Mouse (Mus musculus) layer of hippocampus, adult 8-10 months (tissue): ENCODE results near the gene Fbxo30. TPM values are rescaled to one million over a fixed set of nuclear protein-coding genes. Genes with fewer than 3 reads are reported as not detected.
"Not testable (repeated sequence)": the region's sequence is repeated elsewhere in the genome, so short reads cannot be mapped to it uniquely, and the experiment has no call there.

Source experiments
- DNase-seq, 2 experiments: peaks; one replicate each; pipeline ENCODE4 v3.0.0; 2022; ENCODE audit warnings: low spot score in 2 of 2
- total RNA-seq, 4 experiments: library from RNA; stranded (reverse); gene quantifications; 2 replicates each; pipeline ENCODE4 v1.2.4; 2022

Gene Fbxo30
- total RNA-seq: 10 to 100 TPM; 10.3 to 12.6 (median 11.0) TPM

- peak; percentile 85 for DNase-seq
Measured at GRCm38 (mm10) chr10:11280578-11281463, at the start of gene Fbxo30. TSS of gene Fbxo30 (plus strand) at chr10:11281330.

DNA sequence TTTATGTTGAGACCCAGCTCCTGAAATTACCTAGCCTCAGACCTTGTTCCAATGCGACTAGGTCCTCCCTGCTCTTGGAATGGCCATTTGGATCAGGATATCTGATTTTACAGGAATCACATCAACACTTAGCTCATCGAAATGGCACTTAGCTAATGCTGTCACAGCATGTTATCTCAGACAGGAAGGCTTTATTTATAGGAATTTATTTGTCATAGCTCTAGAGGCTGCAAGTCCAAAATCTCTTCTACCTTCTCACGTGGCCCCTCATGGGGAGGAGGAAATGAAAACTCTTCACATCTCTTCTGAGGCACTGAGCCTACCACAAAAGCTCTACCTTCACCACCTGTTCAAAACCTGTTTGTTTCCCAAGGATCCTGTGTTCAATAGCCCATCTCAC is 47.9 kb upstream of the Fbxo30 start:
- no peak for DNase-seq

- not testable (repeated sequence) for DNase-seq
Measured at GRCm38 (mm10) chr10:11242988-11243387, 38.1 kb upstream of the Fbxo30 start.

- DNase-seq: no peak
Measured at GRCm38 (mm10) chr10:11248210-11248609, 32.9 kb upstream of the Fbxo30 start.

DNA sequence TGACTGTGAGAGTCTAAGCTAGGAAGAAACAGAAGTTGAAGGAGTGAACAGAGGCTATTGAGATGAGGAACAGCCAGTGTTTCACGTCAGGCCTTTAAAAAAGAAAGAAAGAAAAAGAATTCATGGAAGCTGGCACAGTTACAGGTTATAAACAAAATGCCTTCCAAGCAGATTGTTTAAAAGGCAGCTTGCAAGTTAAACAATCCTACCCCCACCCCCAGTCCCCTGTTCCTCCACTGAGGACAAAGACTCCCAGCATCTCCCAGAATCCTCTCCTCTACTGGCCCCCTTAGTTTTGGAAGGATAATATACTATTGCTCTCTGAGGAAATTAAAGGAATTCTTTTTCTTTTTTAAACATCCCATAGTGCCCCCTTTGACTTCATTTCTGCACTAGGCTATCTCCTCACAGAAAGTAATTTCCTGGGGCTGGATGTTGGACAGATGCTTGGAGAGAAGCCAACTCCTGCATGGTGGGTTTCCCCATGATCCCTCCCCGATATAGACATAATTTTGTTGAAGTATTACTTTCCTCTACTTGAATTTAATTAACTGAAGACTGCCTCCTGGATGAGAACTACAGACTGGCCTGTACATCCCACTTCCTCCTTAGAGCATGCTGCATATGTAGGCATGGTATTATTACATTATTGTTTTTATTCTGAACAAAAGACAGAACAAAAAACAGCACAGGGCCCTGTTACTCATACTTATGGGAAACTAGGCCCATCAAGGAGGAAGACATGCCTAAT is 30.7 kb upstream of the Fbxo30 start:
- no peak for DNase-seq

GRCm38 (mm10) chr10:11253581-11253980 is 27.5 kb upstream of the Fbxo30 start:
- not testable (repeated sequence) for DNase-seq

- no peak for DNase-seq
Measured at GRCm38 (mm10) chr10:11260119-11260518, 21.0 kb upstream of the Fbxo30 start.

DNA sequence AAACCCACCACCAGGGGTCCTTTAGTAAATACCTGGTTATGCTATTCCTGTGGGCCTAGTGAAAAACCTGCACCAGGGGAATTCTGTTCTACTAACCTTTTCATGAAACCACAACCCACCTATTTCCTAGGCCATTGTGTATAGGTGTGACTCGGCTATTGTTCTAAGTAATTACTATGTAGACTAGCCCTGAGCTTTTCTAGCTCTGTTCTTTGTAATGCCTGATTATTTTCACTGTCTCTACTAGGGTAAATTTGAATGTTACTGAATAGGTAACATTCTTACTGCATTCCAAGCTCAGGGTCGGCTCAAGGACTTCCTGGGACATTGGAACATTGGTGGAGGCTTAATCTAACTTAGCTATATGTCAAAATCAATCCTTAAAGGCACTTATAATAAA is 18.8 kb upstream of the Fbxo30 start:
- not testable (repeated sequence) for DNase-seq

GRCm38 (mm10) chr10:11263795-11264194 is 17.3 kb upstream of the Fbxo30 start:
- DNase-seq: not testable (repeated sequence)

DNA sequence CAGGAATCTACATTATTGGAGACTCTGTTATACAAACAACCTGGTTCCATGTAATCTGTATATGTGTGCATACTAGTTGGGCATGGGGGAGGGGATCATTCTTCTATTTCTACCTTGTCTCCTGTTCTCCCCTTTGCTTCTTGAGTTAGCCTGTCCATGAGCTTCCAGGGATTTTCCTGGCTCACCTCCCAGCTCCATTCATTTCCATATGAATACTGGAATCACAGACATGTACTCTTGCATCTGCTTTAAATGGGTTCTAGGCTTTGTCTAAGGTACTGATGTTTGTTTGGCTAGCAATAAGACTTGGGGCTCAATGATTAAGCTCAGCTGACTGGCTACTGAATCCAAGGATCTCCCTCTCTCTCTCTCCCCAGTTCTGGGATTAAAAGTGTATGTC is 12.0 kb upstream of the Fbxo30 start:
- no peak for DNase-seq

DNA sequence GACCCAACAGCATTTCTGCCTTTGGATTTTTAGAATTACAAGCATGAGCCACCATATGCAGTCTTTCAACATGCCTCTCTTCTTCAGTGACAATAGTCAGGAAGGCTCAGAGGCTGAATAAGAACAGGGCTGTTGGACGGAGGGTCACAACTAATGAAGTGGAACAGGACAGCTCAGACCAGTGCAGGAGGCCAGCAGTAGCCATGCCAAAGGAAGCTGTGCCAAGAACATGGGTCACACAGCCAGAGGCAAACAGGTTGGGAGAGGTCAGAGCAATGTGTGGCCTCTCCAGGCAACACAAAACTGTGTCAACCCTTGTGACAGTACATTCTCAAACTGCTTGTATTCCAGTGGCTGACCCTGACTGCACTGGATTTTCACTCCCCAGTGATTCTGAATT is 6.7 kb upstream of the Fbxo30 start:
- DNase-seq: no peak

- no peak for DNase-seq
Measured at GRCm38 (mm10) chr10:11280235-11280577, 924 bp upstream of the Fbxo30 start.

DNA sequence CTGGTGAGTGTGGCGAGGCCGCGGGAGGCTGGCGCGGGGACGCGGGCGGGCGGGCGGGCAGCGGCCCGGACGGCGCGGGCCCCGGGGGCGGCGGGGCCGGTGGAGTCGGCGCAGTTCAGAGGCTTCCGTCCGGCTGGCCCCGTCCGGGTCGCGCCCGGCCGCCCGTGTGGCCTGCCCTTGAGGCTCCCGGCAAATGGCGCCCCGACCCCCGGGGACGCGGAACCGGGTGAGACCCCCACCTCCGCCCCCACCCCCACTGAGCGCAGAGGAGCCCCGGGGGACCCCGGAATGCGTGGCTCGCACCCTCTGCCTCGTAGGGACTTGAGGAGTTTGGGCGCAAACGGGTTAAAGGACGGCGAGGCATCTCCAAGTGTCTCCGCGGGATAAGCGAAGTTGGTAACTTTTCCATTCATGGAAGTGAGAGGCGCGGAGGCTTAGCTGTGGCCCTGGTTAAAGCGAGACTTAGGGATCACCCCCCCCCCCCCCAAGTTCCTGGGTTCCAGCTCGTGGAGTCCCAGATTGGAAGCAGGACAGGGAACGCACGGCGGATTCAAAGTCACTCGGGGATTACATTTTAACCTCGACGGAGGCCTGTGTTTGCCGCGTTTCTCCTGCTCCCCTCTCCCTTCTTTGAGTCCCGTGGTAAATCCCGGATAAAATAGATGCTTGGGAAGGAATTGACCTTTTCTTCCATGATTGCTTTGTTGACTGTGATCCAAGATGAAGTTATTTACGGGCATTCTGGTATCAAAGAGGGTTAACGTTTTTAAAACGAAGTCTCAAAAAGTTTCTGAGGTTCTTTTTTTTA is 572 bp downstream of the Fbxo30 start:
- no peak for DNase-seq

GRCm38 (mm10) chr10:11282306-11282631 is 1.1 kb downstream of the Fbxo30 start:
- no peak for DNase-seq

- no peak for DNase-seq
Measured at GRCm38 (mm10) chr10:11298418-11298817, 17.3 kb downstream of the Fbxo30 start.

DNA sequence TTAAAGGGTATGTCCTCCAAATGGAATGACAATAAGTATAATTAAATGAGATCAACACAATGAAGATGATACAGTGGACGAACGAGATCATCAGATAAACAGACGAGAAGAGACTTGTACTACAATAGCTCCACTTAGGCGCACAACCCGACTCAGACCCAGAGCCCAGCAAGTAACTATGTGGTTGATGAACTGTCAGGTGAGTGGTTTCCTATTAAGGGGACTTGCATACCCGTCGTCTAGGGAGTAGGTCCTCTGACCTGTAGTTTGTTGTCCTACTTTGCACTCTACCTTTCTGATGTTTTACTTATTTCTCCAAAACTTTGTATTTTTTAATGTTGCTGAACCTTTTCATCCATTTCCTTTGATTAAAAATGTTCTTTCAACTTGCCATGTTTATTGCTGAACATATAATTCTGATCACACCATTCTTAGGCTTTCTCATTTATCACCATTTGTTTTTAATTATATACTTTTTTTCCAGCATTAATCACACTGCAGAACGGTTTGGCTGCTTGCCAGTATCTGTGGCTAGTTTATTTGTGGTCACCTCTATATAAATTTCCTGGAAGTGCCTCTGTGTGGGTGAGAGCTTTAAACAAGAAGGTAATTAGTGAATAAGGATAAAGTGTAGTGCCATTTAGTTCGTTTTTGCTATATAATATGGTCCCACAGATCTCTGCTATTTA is 24.4 kb downstream of the Fbxo30 start:
- DNase-seq: no peak

- DNase-seq: no peak
Measured at GRCm38 (mm10) chr10:11306054-11306367, 24.9 kb downstream of the Fbxo30 start.

GRCm38 (mm10) chr10:11309866-11310265 is 28.7 kb downstream of the Fbxo30 start:
- no peak for DNase-seq

DNA sequence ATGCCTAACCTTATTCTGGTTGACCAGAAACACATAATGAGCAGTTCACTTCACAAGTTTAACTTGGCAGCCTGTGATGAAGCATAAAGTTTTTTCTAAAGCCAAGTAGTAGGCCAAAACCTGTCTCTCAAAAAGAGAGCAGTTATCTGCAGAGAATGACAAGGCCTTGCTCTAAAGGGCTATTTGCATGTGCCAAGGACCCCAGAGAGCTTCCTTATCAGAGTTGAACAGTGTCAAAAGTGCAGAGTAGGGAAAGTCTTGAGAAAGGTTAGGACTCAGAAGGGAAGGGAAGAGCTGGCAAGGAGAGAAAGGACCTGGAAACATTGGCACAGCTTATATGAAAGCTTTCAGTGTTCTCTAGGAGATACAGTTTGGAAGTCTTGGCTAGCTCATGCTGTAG is 29.4 kb downstream of the Fbxo30 start:
- DNase-seq: no peak

DNA sequence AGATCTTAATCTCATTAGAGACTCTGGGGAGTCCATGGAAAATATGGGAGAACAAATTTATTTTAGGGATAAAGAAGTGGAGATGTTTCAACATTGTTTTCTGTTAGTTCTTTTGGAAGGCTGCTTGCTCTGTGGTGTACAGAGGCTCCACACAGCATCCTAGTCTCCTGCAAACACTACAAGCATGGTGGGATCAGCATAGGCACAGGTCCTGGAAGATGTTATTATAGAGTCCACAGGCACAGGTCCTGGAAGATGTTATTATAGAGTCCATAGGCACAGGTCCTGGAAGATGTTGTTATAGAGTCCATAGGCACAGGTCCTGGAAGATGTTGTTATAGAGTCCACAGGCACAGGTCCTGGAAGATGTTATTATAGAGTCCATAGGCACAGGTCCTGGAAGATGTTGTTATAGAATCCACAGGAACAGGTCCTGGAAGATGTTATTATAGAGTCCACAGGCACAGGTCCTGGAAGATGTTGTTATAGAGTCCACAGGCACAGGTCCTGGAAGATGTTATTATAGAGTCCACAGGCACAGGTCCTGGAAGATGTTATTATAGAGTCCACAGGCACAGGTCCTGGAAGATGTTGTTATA is 36.8 kb downstream of the Fbxo30 start:
- not testable (repeated sequence) for DNase-seq

DNA sequence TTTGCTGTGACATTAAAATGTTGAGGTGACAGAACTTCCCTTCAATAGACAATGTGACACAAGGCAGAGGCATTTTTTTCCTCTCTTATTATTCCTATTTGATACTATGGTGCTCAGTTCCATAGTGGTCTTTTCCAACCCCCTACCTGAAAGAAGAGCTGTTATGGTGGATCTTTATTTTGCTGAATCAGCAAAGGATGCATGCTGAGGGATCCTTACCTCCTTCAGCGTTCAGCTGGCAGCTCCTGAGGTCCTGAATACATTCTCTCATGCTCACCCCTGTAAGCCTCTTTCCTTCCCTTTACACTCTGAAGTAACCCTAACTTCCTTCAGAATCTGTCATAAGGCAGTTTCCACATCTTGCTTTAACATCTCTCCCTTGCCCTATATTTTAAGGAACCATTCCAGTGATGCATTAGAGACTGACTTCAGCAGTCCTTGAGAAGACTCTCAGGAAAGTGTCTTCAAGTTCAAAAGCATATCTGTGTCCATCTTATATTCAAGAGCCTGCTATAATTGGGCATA is 38.4 kb downstream of the Fbxo30 start:
- no peak for DNase-seq
